ENCODE assay signal across 11 mouse cellular contexts in genomic region chr7:25647574-25648123, GRCm38 (mm10). TPM values are rescaled to one million over a fixed set of nuclear protein-coding genes. Genes with fewer than 3 reads are reported as not detected.
DNase-seq lines count a peak whose midpoint lies in the region; ATAC-seq and TF ChIP-seq lines count a peak whose summit lies in the region.
"Had no signal": no experiment of that assay in that cellular context is flagged by ENCODE, and none has a peak within 500 bp of the region (broad histone marks: within the 10 kb centered on the region; RNA-seq: fewer than 3 reads in every experiment).

No protein-coding gene starts in this region.

- H3K27me3 ChIP-seq in heart, embryonic 16.5 days (ENCODE audit: control insufficient read depth, insufficient read depth, low read length) = no peaks in the 10 kb centered on the region
- H3K27me3 ChIP-seq in heart, embryonic 10.5 days (ENCODE audit: insufficient read depth, poor library complexity, severe bottlenecking) = no peaks in the 10 kb centered on the region
- H3K27me3 ChIP-seq in spleen, adult 2 months (ENCODE audit: control insufficient read depth, insufficient read depth, low read length) = no peaks in the 10 kb centered on the region
- H3K27me3 ChIP-seq: liver, embryonic 15.5 days had no signal

- TF ChIP-seq CTCF in bone marrow, adult 2 months (IDR thresholded peaks at IDR 0.05; ENCODE audit: control insufficient read depth, insufficient read depth, low read length) = peak; percentile 74
- peak; percentile 79 for TF ChIP-seq CTCF in spleen, adult 2 months (IDR thresholded peaks at IDR 0.05; ENCODE audit: extremely low read depth, insufficient read depth, insufficient read length, insufficient replicate concordance)

- H3K4me3 ChIP-seq in heart, embryonic 16.5 days (ENCODE audit: low read length) = no peak overlapping the region
- no peak overlapping the region for H3K4me3 ChIP-seq in heart, embryonic 10.5 days
- no peak overlapping the region for H3K4me3 ChIP-seq in bone marrow, adult 2 months (replicated peaks; ENCODE audit: control insufficient read depth, low read depth, low read length)
- no peak overlapping the region for H3K4me3 ChIP-seq in spleen, adult 2 months (ENCODE audit: extremely low read depth, insufficient read depth, insufficient read length)
- H3K4me3 ChIP-seq: liver, embryonic 15.5 days; myocyte had no signal

- no peak overlapping the region for H3K9ac ChIP-seq in heart, embryonic 16.5 days (ENCODE audit: low read length)
- H3K9ac ChIP-seq: liver, embryonic 15.5 days had no signal

- WGBS in heart, embryonic 16.5 days = 48% methylated on average over 5 of the region's 5 CpGs
- WGBS in heart, embryonic 10.5 days = 50% methylated on average over 5 of the region's 5 CpGs
- 20% methylated on average over 5 of the region's 5 CpGs for WGBS in bone marrow, adult 2 months
- 14% methylated on average over 5 of the region's 5 CpGs for WGBS in spleen, adult 2 months

- peak overlapping the region; percentile 62; the same call in 1 of the 2 replicates for H3K27ac ChIP-seq in heart, embryonic 16.5 days (ENCODE audit: low read length)
- H3K27ac ChIP-seq in heart, embryonic 10.5 days = no peak overlapping the region
- peak overlapping the region; percentile 79 for H3K27ac ChIP-seq in bone marrow, adult 2 months (ENCODE audit: control insufficient read depth, insufficient read depth, low read depth, low read length, poor library complexity)
- peak overlapping the region; percentile 80 for H3K27ac ChIP-seq in spleen, adult 2 months (ENCODE audit: insufficient read depth, low read length)
- H3K27ac ChIP-seq: liver, embryonic 15.5 days had no signal

- H3K9me3 ChIP-seq in heart, embryonic 16.5 days (replicated peaks; ENCODE audit: control insufficient read depth, low read length) = no peaks in the 10 kb centered on the region
- no peaks in the 10 kb centered on the region for H3K9me3 ChIP-seq in heart, embryonic 10.5 days
- H3K9me3 ChIP-seq: liver, embryonic 15.5 days had no signal

- ATAC-seq in heart, embryonic 16.5 days (replicated peaks; ENCODE audit: extremely low read depth, insufficient read depth, low FRiP score) = peak; percentile 59

- H3K4me2 ChIP-seq in heart, embryonic 16.5 days (ENCODE audit: low read depth, low read length) = no peak overlapping the region
- H3K4me2 ChIP-seq: liver, embryonic 15.5 days had no signal

- TF ChIP-seq POLR2A in bone marrow, adult 2 months (IDR thresholded peaks at IDR 0.05; ENCODE audit: borderline replicate concordance, control insufficient read depth, low read depth, low read length) = no peak
- TF ChIP-seq POLR2A in spleen, adult 2 months (IDR thresholded peaks at IDR 0.05; ENCODE audit: low read depth, low read length) = no peak; the same call in 1 of the 2 replicates

- peaks cover 3% of the 10 kb centered on the region; the same call in 1 of the 2 replicates for H3K4me1 ChIP-seq in heart, embryonic 16.5 days (ENCODE audit: control insufficient read depth, insufficient read depth, low read length)
- 0 out of 2 replicates have a peak, but pooled peaks cover 3% of the 10 kb centered on the region for H3K4me1 ChIP-seq in heart, embryonic 10.5 days
- peaks cover 25% of the 10 kb centered on the region for H3K4me1 ChIP-seq in bone marrow, adult 2 months (ENCODE audit: control insufficient read depth, insufficient read depth, low read length)
- H3K4me1 ChIP-seq in spleen, adult 2 months (ENCODE audit: control insufficient read depth, insufficient read depth, insufficient read length) = peaks cover 44% of the 10 kb centered on the region; the same call in 1 of the 2 replicates

- no peaks in the 10 kb centered on the region for H3K36me3 ChIP-seq in heart, embryonic 16.5 days (ENCODE audit: control insufficient read depth, insufficient read depth)
- H3K36me3 ChIP-seq in heart, embryonic 10.5 days = no peaks in the 10 kb centered on the region
- no peaks in the 10 kb centered on the region for H3K36me3 ChIP-seq in spleen, adult 2 months (ENCODE audit: control insufficient read depth, insufficient read depth, low read length)
- H3K36me3 ChIP-seq: liver, embryonic 15.5 days had no signal

- no peak for DNase-seq in heart, embryonic 10.5 days (ENCODE audit: low spot score)
- DNase-seq in B cell, adult 2 months = peak; percentile 67 to 70
- DNase-seq in spleen, adult 2 months (ENCODE audit: low read depth in 1 of 2, low spot score in 2 of 2) = peak; percentile 57 to 74
- DNase-seq in cerebellum, adult 9-11 months = no peak
- no peak for DNase-seq in cerebellum, adult 18-20 months
- DNase-seq in yolk sac, embryonic 10.5 days (ENCODE audit: low spot score) = no peak
- DNase-seq: heart, postnatal 36 days had no signal

RNA-seq across cellular contexts. Expression of gene Bckdha, which starts 11.1 kb away (rescaled TPM):
- polyA plus RNA-seq in heart, embryonic 16.5 days (2015; fragmentation: Nextera tagmentation; extraction: Ambion mirVana) = 72.1 and 74.4 TPM in 2 replicates
- 51.7 and 51.8 TPM in 2 replicates for polyA plus RNA-seq in heart, embryonic 10.5 days (2016; fragmentation: Nextera tagmentation; extraction: Ambion mirVana)
- polyA plus RNA-seq in bone marrow, adult 2 months (2011; ENCODE audit: insufficient read depth, insufficient read length, low replicate concordance, missing spikeins) = 26.3 and 36.1 TPM in 2 replicates
- 81.4 and 108 TPM in 2 replicates for polyA plus RNA-seq in spleen, adult 2 months (2012; rRNA removed)

RNA-seq across cellular contexts. Expression of gene Exosc5, which starts 11.3 kb away (rescaled TPM):
- 42.5 and 44.6 TPM in 2 replicates for polyA plus RNA-seq in heart, embryonic 16.5 days (2015; fragmentation: Nextera tagmentation; extraction: Ambion mirVana)
- 50.6 and 74.8 TPM in 2 replicates for polyA plus RNA-seq in heart, embryonic 10.5 days (2016; fragmentation: Nextera tagmentation; extraction: Ambion mirVana)
- polyA plus RNA-seq in bone marrow, adult 2 months (2011; ENCODE audit: insufficient read depth, insufficient read length, low replicate concordance, missing spikeins) = 21.7 and 39.8 TPM in 2 replicates
- 79.5 and 111 TPM in 2 replicates for polyA plus RNA-seq in spleen, adult 2 months (2012; rRNA removed)

RNA-seq across cellular contexts. Expression of gene B3gnt8, which starts 21.2 kb away (rescaled TPM):
- 9.0 and 9.1 TPM in 2 replicates for polyA plus RNA-seq in heart, embryonic 16.5 days (2015; fragmentation: Nextera tagmentation; extraction: Ambion mirVana)
- polyA plus RNA-seq in heart, embryonic 10.5 days (2016; fragmentation: Nextera tagmentation; extraction: Ambion mirVana) = 5.2 and 5.4 TPM in 2 replicates
- polyA plus RNA-seq in bone marrow, adult 2 months (2011; ENCODE audit: insufficient read depth, insufficient read length, low replicate concordance, missing spikeins) = 15.2 and 26.9 TPM in 2 replicates
- 54.8 and 71.5 TPM in 2 replicates for polyA plus RNA-seq in spleen, adult 2 months (2012; rRNA removed)

RNA-seq across cellular contexts. Expression of gene Tmem91, which starts 27.3 kb away (rescaled TPM):
- 2.1 and 2.2 TPM in 2 replicates for polyA plus RNA-seq in heart, embryonic 16.5 days (2015; fragmentation: Nextera tagmentation; extraction: Ambion mirVana)
- 1.1 and 1.9 TPM in 2 replicates for polyA plus RNA-seq in heart, embryonic 10.5 days (2016; fragmentation: Nextera tagmentation; extraction: Ambion mirVana)
- 2.9 TPM in 1 of 2 replicates, not detected in the other for polyA plus RNA-seq in bone marrow, adult 2 months (2011; ENCODE audit: insufficient read depth, insufficient read length, low replicate concordance, missing spikeins)
- polyA plus RNA-seq in spleen, adult 2 months (2012; rRNA removed) = 0.35 and 0.61 TPM in 2 replicates

RNA-seq across cellular contexts. Expression of gene Dmac2, which starts 28.4 kb away (rescaled TPM):
- polyA plus RNA-seq in heart, embryonic 16.5 days (2015; fragmentation: Nextera tagmentation; extraction: Ambion mirVana) = 58.6 and 63.6 TPM in 2 replicates
- polyA plus RNA-seq in heart, embryonic 10.5 days (2016; fragmentation: Nextera tagmentation; extraction: Ambion mirVana) = 48.9 and 54.6 TPM in 2 replicates
- 11.5 and 23.1 TPM in 2 replicates for polyA plus RNA-seq in bone marrow, adult 2 months (2011; ENCODE audit: insufficient read depth, insufficient read length, low replicate concordance, missing spikeins)
- polyA plus RNA-seq in spleen, adult 2 months (2012; rRNA removed) = 74.7 and 91.3 TPM in 2 replicates

Comparison
In these comparisons a context has a peak if more than half of its experiments do, and no peak if none do; other contexts are left out.
1. DNase-seq: peak in B cell, adult 2 months (2 of 2) and spleen, adult 2 months (2 of 2); none in heart, embryonic 10.5 days (single experiment), cerebellum, adult 9-11 months (single experiment), cerebellum, adult 18-20 months (0 of 2) and yolk sac, embryonic 10.5 days (single experiment).